Mouse (Mus musculus): ENCODE data around the gene Acy3. TPM values are rescaled to one million over a fixed set of nuclear protein-coding genes. Genes with fewer than 3 reads are reported as not detected.

Gene Acy3
- polyA plus RNA-seq, 1 experiment from 2014 or later: 9.9 TPM

GRCm38 (mm10) chr19:4005971-4006370, 19.6 kb downstream of the Acy3 start:
- H3K4me3 ChIP-seq (ENCODE audit: low read depth, low read length): no peak overlapping the region
- ATAC-seq (ENCODE audit: low FRiP score, low TSS enrichment): no peak
- 94% methylated on average over 8 of the region's 8 CpGs for WGBS
- H3K9ac ChIP-seq (ENCODE audit: low read length): no peak overlapping the region
- peaks cover 3% of the 10 kb centered on the region; the same call in 1 of the 2 replicates for H3K4me1 ChIP-seq (replicated peaks; ENCODE audit: control insufficient read depth, insufficient read depth)
- H3K9me3 ChIP-seq (ENCODE audit: control insufficient read depth, low read length): no peaks in the 10 kb centered on the region
- no peak for DNase-seq (ENCODE audit: low spot score)
- TF ChIP-seq CTCF (IDR thresholded peaks at IDR 0.05; ENCODE audit: low read depth) (no peak), EP300 (optimal IDR thresholded peaks at IDR 0.05) (no peak)
- H3K36me3 ChIP-seq (ENCODE audit: control insufficient read depth, insufficient read depth, low read length): peaks cover 9% of the 10 kb centered on the region; the same call in 1 of the 2 replicates
- no peak overlapping the region for H3K27ac ChIP-seq (replicated peaks)
- no peaks in the 10 kb centered on the region for H3K27me3 ChIP-seq (ENCODE audit: control insufficient read depth, insufficient read depth, low read length)
- no peak overlapping the region for H3K4me2 ChIP-seq (replicated peaks; ENCODE audit: low read depth)

- no peak for TF ChIP-seq EP300 (optimal IDR thresholded peaks at IDR 0.05)
- no peak for TF ChIP-seq CTCF (IDR thresholded peaks at IDR 0.05; ENCODE audit: low read depth)
- Histone ChIP-seq H3K9me3 (ENCODE audit: control insufficient read depth, low read length) (no peaks in the 10 kb centered on the region), H3K4me2 (replicated peaks; ENCODE audit: low read depth) (no peak overlapping the region), H3K36me3 (ENCODE audit: control insufficient read depth, insufficient read depth, low read length) (peaks cover 6% of the 10 kb centered on the region; the same call in 1 of the 2 replicates), H3K27ac (replicated peaks) (no peak overlapping the region), H3K4me1 (replicated peaks; ENCODE audit: control insufficient read depth, insufficient read depth) (no peaks in the 10 kb centered on the region; the same call in 1 of the 2 replicates), H3K4me3 (ENCODE audit: low read depth, low read length) (no peak overlapping the region), H3K9ac (ENCODE audit: low read length) (no peak overlapping the region), H3K27me3 (ENCODE audit: control insufficient read depth, insufficient read depth, low read length) (no peaks in the 10 kb centered on the region)
- DNase-seq (ENCODE audit: low spot score) (no peak), ATAC-seq (ENCODE audit: low FRiP score, low TSS enrichment) (no peak)
- WGBS: 94% methylated on average over 5 of the region's 5 CpGs
Observed at GRCm38 (mm10) chr19:4011086-4011485, 24.7 kb downstream of the Acy3 start.

GRCm38 (mm10) chr19:4012432-4013022, 26.2 kb downstream of the Acy3 start, which contains the start of gene Ndufv1:
Gene Ndufv1 (minus strand): TSS chr19:4012806.
- Histone ChIP-seq H3K27ac (replicated peaks) (peak within 1 kb of the TSS; percentile 65), H3K27me3 (ENCODE audit: control insufficient read depth, insufficient read depth, low read length) (no peaks in the 10 kb centered on the region), H3K4me2 (replicated peaks; ENCODE audit: low read depth) (peak within 1 kb of the TSS; percentile 68), H3K9ac (ENCODE audit: low read length) (peak within 1 kb of the TSS; percentile 80), H3K4me3 (ENCODE audit: low read depth, low read length) (peak within 1 kb of the TSS; percentile 81), H3K9me3 (ENCODE audit: control insufficient read depth, low read length) (no peaks in the 10 kb centered on the region), H3K4me1 (replicated peaks; ENCODE audit: control insufficient read depth, insufficient read depth) (no peaks in the 10 kb centered on the region; the same call in 1 of the 2 replicates), H3K36me3 (ENCODE audit: control insufficient read depth, insufficient read depth, low read length) (no peaks in the 10 kb centered on the region)
- peak; percentile 98 for DNase-seq (ENCODE audit: low spot score)
- peak; percentile 99 for ATAC-seq (ENCODE audit: low FRiP score, low TSS enrichment)
- 0% methylated on average over 45 of the region's 45 CpGs for WGBS
- TF ChIP-seq CTCF (IDR thresholded peaks at IDR 0.05; ENCODE audit: low read depth) (peak; percentile 96), EP300 (optimal IDR thresholded peaks at IDR 0.05) (no peak)

DNA sequence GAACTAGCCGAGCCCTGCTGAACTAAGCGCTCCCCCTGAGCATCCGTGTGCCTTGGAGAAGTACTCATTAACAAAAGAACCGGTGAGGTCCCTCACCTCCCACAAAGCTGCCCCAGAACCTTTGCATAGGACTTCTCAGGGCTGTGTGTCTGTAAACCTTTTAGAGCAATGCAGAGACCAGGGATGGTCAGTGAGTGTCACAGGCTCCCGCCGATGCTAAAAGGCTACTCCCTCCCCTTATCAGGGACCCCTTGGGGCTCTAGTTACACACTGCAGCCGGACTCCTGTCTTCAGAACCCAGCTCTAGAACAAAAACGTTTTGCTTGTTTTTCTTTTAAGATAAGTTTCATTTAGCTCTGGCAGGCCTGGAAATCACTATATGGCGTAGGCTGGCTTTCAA, 26.7 kb downstream of the Acy3 start:
- WGBS: 11% methylated on average over 9 of the region's 9 CpGs
- Histone ChIP-seq H3K27ac (replicated peaks) (0 out of 2 replicates have a peak overlapping the region, but pooled peaks have one; percentile 35), H3K9me3 (ENCODE audit: control insufficient read depth, low read length) (no peaks in the 10 kb centered on the region), H3K36me3 (ENCODE audit: control insufficient read depth, insufficient read depth, low read length) (no peaks in the 10 kb centered on the region), H3K27me3 (ENCODE audit: control insufficient read depth, insufficient read depth, low read length) (no peaks in the 10 kb centered on the region), H3K9ac (ENCODE audit: low read length) (peak overlapping the region; percentile 55; the same call in 1 of the 2 replicates), H3K4me1 (replicated peaks; ENCODE audit: control insufficient read depth, insufficient read depth) (no peaks in the 10 kb centered on the region; the same call in 1 of the 2 replicates), H3K4me2 (replicated peaks; ENCODE audit: low read depth) (peak overlapping the region; percentile 50), H3K4me3 (ENCODE audit: low read depth, low read length) (peak overlapping the region; percentile 81)
- DNase-seq (ENCODE audit: low spot score) (no peak), ATAC-seq (ENCODE audit: low FRiP score, low TSS enrichment) (no peak)
- no peak for TF ChIP-seq CTCF (IDR thresholded peaks at IDR 0.05; ENCODE audit: low read depth)
- TF ChIP-seq EP300 (optimal IDR thresholded peaks at IDR 0.05): no peak

- no peaks in the 10 kb centered on the region for H3K9me3 ChIP-seq (ENCODE audit: control insufficient read depth, low read length)
- no peak overlapping the region for H3K4me3 ChIP-seq (ENCODE audit: low read depth, low read length)
- ATAC-seq (ENCODE audit: low FRiP score, low TSS enrichment): no peak
- no peak overlapping the region for H3K4me2 ChIP-seq (replicated peaks; ENCODE audit: low read depth)
- no peaks in the 10 kb centered on the region; the same call in 1 of the 2 replicates for H3K4me1 ChIP-seq (replicated peaks; ENCODE audit: control insufficient read depth, insufficient read depth)
- TF ChIP-seq EP300 (optimal IDR thresholded peaks at IDR 0.05): no peak
- TF ChIP-seq CTCF (IDR thresholded peaks at IDR 0.05; ENCODE audit: low read depth): no peak
- H3K36me3 ChIP-seq (ENCODE audit: control insufficient read depth, insufficient read depth, low read length): no peaks in the 10 kb centered on the region
- no peak overlapping the region for H3K9ac ChIP-seq (ENCODE audit: low read length)
- H3K27ac ChIP-seq (replicated peaks): no peak overlapping the region
- no peaks in the 10 kb centered on the region for H3K27me3 ChIP-seq (ENCODE audit: control insufficient read depth, insufficient read depth, low read length)
- DNase-seq (ENCODE audit: low spot score): no peak
Observed at GRCm38 (mm10) chr19:4014802-4015201, 28.4 kb downstream of the Acy3 start.

- TF ChIP-seq EP300 (optimal IDR thresholded peaks at IDR 0.05): no peak
- no peak for TF ChIP-seq CTCF (IDR thresholded peaks at IDR 0.05; ENCODE audit: low read depth)
- H3K9me3 ChIP-seq (ENCODE audit: control insufficient read depth, low read length): no peaks in the 10 kb centered on the region
- H3K4me1 ChIP-seq (replicated peaks; ENCODE audit: control insufficient read depth, insufficient read depth): no peaks in the 10 kb centered on the region; the same call in 1 of the 2 replicates
- no peak overlapping the region for H3K4me3 ChIP-seq (ENCODE audit: low read depth, low read length)
- 65% methylated on average over 5 of the region's 5 CpGs for WGBS
- DNase-seq (ENCODE audit: low spot score) (no peak), ATAC-seq (ENCODE audit: low FRiP score, low TSS enrichment) (no peak)
- H3K36me3 ChIP-seq (ENCODE audit: control insufficient read depth, insufficient read depth, low read length): no peaks in the 10 kb centered on the region
- no peaks in the 10 kb centered on the region for H3K27me3 ChIP-seq (ENCODE audit: control insufficient read depth, insufficient read depth, low read length)
- no peak overlapping the region for H3K9ac ChIP-seq (ENCODE audit: low read length)
- no peak overlapping the region for H3K4me2 ChIP-seq (replicated peaks; ENCODE audit: low read depth)
- H3K27ac ChIP-seq (replicated peaks): no peak overlapping the region
Observed at GRCm38 (mm10) chr19:4015635-4016034, 29.3 kb downstream of the Acy3 start.

Data from stomach, postnatal 0 days (tissue).